Mouse (Mus musculus): Measurements from ENCODE around the gene Arhgdia.

GRCm38 (mm10) chr11:120571754-120572416, 9.5 kb downstream of the Arhgdia start:
- TF ChIP-seq CTCF (IDR thresholded peaks at IDR 0.05; ENCODE audit: low read depth) (no peak), EP300 (IDR thresholded peaks at IDR 0.05; ENCODE audit: low read depth) (no peak)

Data from liver, embryonic 14.5 days (tissue).